Comparison of ENCODE assay signal across 9 mouse cellular contexts in the genomic region with DNA sequence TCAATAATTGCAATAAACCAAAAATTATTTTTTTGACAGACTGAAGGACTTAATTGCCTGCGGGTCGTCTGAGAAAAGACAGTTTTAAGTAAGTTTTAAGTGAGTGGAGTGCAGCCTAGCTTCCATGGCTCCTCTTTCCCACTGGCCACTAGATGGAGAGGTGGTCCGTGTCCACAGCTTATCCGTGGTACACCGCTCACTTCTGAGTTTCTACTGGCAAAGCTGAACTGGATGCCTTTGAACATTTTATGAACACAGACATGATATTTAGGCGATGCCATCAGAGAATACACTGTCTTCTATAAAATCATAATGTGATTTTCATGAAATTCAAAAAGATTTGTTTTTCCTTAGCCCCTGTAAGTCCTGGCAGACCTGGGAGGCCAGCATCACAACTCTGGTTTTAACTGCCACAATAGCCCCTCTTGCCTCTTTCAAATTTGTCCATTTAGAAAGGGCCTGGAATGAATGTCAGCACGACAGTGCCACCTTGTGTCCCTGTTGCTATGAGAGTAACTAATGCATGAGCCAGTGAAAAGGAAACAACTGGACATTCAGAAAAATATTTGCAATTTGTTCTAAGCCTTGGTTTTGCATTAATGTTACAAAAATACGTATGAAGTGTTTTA. TPM values are rescaled to one million over a fixed set of nuclear protein-coding genes. Genes with fewer than 3 reads are reported as not detected.
DNase-seq lines count a peak whose midpoint lies in the region; ATAC-seq and TF ChIP-seq lines count a peak whose summit lies in the region.
"Had no signal": no experiment of that assay in that cellular context is flagged by ENCODE, and none has a peak within 500 bp of the region (broad histone marks: within the 10 kb centered on the region; RNA-seq: fewer than 3 reads in every experiment).

No protein-coding gene starts in this region.

- no peak overlapping the region for H3K9ac ChIP-seq in kidney, embryonic 14.5 days (ENCODE audit: low read depth, low read length)
- no peak overlapping the region for H3K9ac ChIP-seq in limb, embryonic 12.5 days (replicated peaks)
- H3K9ac ChIP-seq: heart, embryonic 13.5 days had no signal

- no peak overlapping the region for H3K4me3 ChIP-seq in G1E (ENCODE audit: low read depth, low read length)
- no peak overlapping the region for H3K4me3 ChIP-seq in cerebellum, adult 2 months (replicated peaks; ENCODE audit: insufficient read depth, low read depth, low read length)
- no peak overlapping the region for H3K4me3 ChIP-seq in kidney, embryonic 14.5 days (ENCODE audit: low read length)
- H3K4me3 ChIP-seq in limb, embryonic 12.5 days (replicated peaks) = no peak overlapping the region
- H3K4me3 ChIP-seq: heart, embryonic 13.5 days had no signal

- no peak overlapping the region for H3K27ac ChIP-seq in cerebellum, adult 2 months (ENCODE audit: insufficient read depth, low read length)
- H3K27ac ChIP-seq in kidney, embryonic 14.5 days (ENCODE audit: low read depth, low read length) = 0 out of 2 replicates have a peak overlapping the region, but pooled peaks have one; percentile 20
- no peak overlapping the region for H3K27ac ChIP-seq in limb, embryonic 12.5 days
- H3K27ac ChIP-seq: heart, embryonic 13.5 days had no signal

- no peaks in the 10 kb centered on the region for H3K27me3 ChIP-seq in G1E (ENCODE audit: insufficient read depth, low read length)
- H3K27me3 ChIP-seq in cerebellum, adult 2 months (ENCODE audit: control insufficient read depth, insufficient read depth, low read length) = no peaks in the 10 kb centered on the region
- H3K27me3 ChIP-seq in kidney, embryonic 14.5 days (ENCODE audit: control insufficient read depth, insufficient read depth, low read length) = no peaks in the 10 kb centered on the region
- H3K27me3 ChIP-seq in limb, embryonic 12.5 days = no peaks in the 10 kb centered on the region
- H3K27me3 ChIP-seq: heart, embryonic 13.5 days had no signal

- no peak for TF ChIP-seq POLR2A in cerebellum, adult 2 months (IDR thresholded peaks at IDR 0.05; ENCODE audit: borderline replicate concordance, insufficient read depth, low read length)

- 46% methylated on average over 8 of the region's 8 CpGs for WGBS in cerebellum, adult 2 months
- WGBS in kidney, embryonic 14.5 days = 43% methylated on average over 8 of the region's 8 CpGs
- WGBS in limb, embryonic 12.5 days = 53% methylated on average over 8 of the region's 8 CpGs

- no peak for TF ChIP-seq CTCF in G1E (IDR thresholded peaks at IDR 0.05; ENCODE audit: low read depth, low read length)
- TF ChIP-seq CTCF in cerebellum, adult 2 months (IDR thresholded peaks at IDR 0.05; ENCODE audit: borderline replicate concordance, insufficient read depth, low read depth, low read length) = peak; percentile 49; the same call in 1 of the 2 replicates

- H3K4me2 ChIP-seq in kidney, embryonic 14.5 days (replicated peaks; ENCODE audit: low read depth, low read length) = no peak overlapping the region
- H3K4me2 ChIP-seq in limb, embryonic 12.5 days = no peak overlapping the region
- H3K4me2 ChIP-seq: heart, embryonic 13.5 days had no signal

- H3K36me3 ChIP-seq in G1E (replicated peaks) = no peaks in the 10 kb centered on the region
- H3K36me3 ChIP-seq in kidney, embryonic 14.5 days (ENCODE audit: control insufficient read depth, insufficient read depth, low read length) = no peaks in the 10 kb centered on the region
- H3K36me3 ChIP-seq in limb, embryonic 12.5 days = no peaks in the 10 kb centered on the region
- H3K36me3 ChIP-seq: heart, embryonic 13.5 days had no signal

- DNase-seq in CD4-positive helper T cell, adult 2 months (ENCODE audit: low read depth, low spot score) = peak; percentile 38
- DNase-seq in G1E (ENCODE audit: low spot score) = no peak
- peak; percentile 60 to 62 for DNase-seq in cerebellum, adult 2 months
- DNase-seq in frontal cortex, adult 2 months (ENCODE audit: extremely low spot score in 1 of 2, low spot score in 1 of 2) = peak; percentile 17 to 79
- DNase-seq in naive thymus-derived CD4-positive, alpha-beta T cell, adult 2 months (ENCODE audit: low read depth) = peak; percentile 65
- DNase-seq in yolk sac, embryonic 10.5 days (ENCODE audit: low spot score) = no peak

- 0 out of 2 replicates have a peak, but pooled peaks have one; percentile 30 for ATAC-seq in G1E (ENCODE audit: extremely low read depth, insufficient number of reproducible peaks, low FRiP score, poor library complexity, severe bottlenecking)
- ATAC-seq in kidney, embryonic 14.5 days (ENCODE audit: low FRiP score, low TSS enrichment) = peak; percentile 87
- peak; percentile 63; the same call in 1 of the 2 replicates for ATAC-seq in limb, embryonic 12.5 days (ENCODE audit: insufficient number of reproducible peaks, insufficient read depth, low FRiP score, low TSS enrichment, low read depth)

- H3K4me1 ChIP-seq in G1E (ENCODE audit: insufficient read depth, low read depth, low read length) = peaks cover 5% of the 10 kb centered on the region
- peaks cover 10% of the 10 kb centered on the region; the same call in 1 of the 2 replicates for H3K4me1 ChIP-seq in cerebellum, adult 2 months (ENCODE audit: control insufficient read depth, insufficient read depth, low read length)
- H3K4me1 ChIP-seq in kidney, embryonic 14.5 days (ENCODE audit: control insufficient read depth, insufficient read depth, low read length) = 0 out of 2 replicates have a peak, but pooled peaks cover 6% of the 10 kb centered on the region
- peaks cover 7% of the 10 kb centered on the region for H3K4me1 ChIP-seq in limb, embryonic 12.5 days (replicated peaks)

- H3K9me3 ChIP-seq in G1E (replicated peaks) = no peaks in the 10 kb centered on the region
- H3K9me3 ChIP-seq in kidney, embryonic 14.5 days (ENCODE audit: control insufficient read depth, low read length) = no peaks in the 10 kb centered on the region
- no peaks in the 10 kb centered on the region for H3K9me3 ChIP-seq in limb, embryonic 12.5 days
- H3K9me3 ChIP-seq: heart, embryonic 13.5 days had no signal

RNA-seq across cellular contexts. Expression of a gene that starts 38.9 kb away (rescaled TPM):
- total RNA-seq in G1E (2014; fragmentation: Nextera tagmentation) = 15.8 and 18.1 TPM in 2 replicates
- total RNA-seq in G1E (2017) = 4.9 and 6.6 TPM in 2 replicates
- 1.5 and 1.8 TPM in 2 replicates for polyA plus RNA-seq in G1E (2012)
- 22.1 and 25.2 TPM in 2 replicates for polyA plus RNA-seq in cerebellum, adult 2 months (2012; rRNA removed)
- 19.0 and 21.1 TPM in 2 replicates for polyA plus RNA-seq in frontal cortex, adult 2 months (2012; rRNA removed)
- 43.3 and 44.5 TPM in 2 replicates for polyA plus RNA-seq in kidney, embryonic 14.5 days (2014; fragmentation: Nextera tagmentation; extraction: Ambion mirVana)
- polyA plus RNA-seq in limb, embryonic 12.5 days (2016; fragmentation: Nextera tagmentation; extraction: Ambion mirVana) = 14.2 and 18.8 TPM in 2 replicates

Comparison
In these comparisons a context has a peak if more than half of its experiments do, and no peak if none do; other contexts are left out.
1. DNase-seq: peak in CD4-positive helper T cell, adult 2 months (single experiment), cerebellum, adult 2 months (2 of 2), frontal cortex, adult 2 months (2 of 2) and naive thymus-derived CD4-positive, alpha-beta T cell, adult 2 months (single experiment); none in G1E (single experiment) and yolk sac, embryonic 10.5 days (single experiment).
2. ATAC-seq: peak in every context shown above with its lines; median percentile 87 in kidney, embryonic 14.5 days; 63 in limb, embryonic 12.5 days; 30 in G1E.